Mouse (Mus musculus): ENCODE data around the gene Kif21a. TPM values are rescaled to one million over a fixed set of nuclear protein-coding genes. Genes with fewer than 3 reads are reported as not detected.
A peak's percentile ranks its signal among the peaks of the same experiment; 100 is the strongest.

Gene Kif21a
- polyA plus RNA-seq, 1 experiment from 2014 or later: 49.5 TPM

GRCm38 (mm10) chr15:91016366-91016765 is 33.4 kb downstream of the Kif21a start:
- Histone ChIP-seq H3K27me3 (no peaks in the 10 kb centered on the region), H3K4me3 (replicated peaks) (no peak overlapping the region), H3K9me3 (no peaks in the 10 kb centered on the region), H3K27ac (peak overlapping the region; percentile 68; the same call in 1 of the 2 replicates), H3K4me2 (peak overlapping the region; percentile 48), H3K9ac (no peak overlapping the region), H3K4me1 (peaks cover 81% of the 10 kb centered on the region), H3K36me3 (replicated peaks) (0 out of 2 replicates have a peak, but pooled peaks cover 8% of the 10 kb centered on the region)
- ATAC-seq (ENCODE audit: low FRiP score): no peak
- WGBS: 30% methylated on average over 12 of the region's 12 CpGs

- Histone ChIP-seq H3K4me2 (peak overlapping the region; percentile 19), H3K4me3 (replicated peaks) (no peak overlapping the region), H3K9me3 (no peaks in the 10 kb centered on the region), H3K9ac (no peak overlapping the region), H3K27ac (peak overlapping the region; percentile 86), H3K36me3 (replicated peaks) (no peaks in the 10 kb centered on the region), H3K4me1 (peaks cover 79% of the 10 kb centered on the region), H3K27me3 (no peaks in the 10 kb centered on the region)
- no peak for ATAC-seq (ENCODE audit: low FRiP score)
- 5% methylated on average over 6 of the region's 6 CpGs for WGBS
These were observed 36.8 kb downstream of the Kif21a start for GRCm38 (mm10) chr15:91012793-91013580.

- ATAC-seq (ENCODE audit: low FRiP score): 0 out of 2 replicates have a peak, but pooled peaks have one; percentile 16
- Histone ChIP-seq H3K4me3 (replicated peaks) (no peak overlapping the region), H3K4me1 (peaks cover 59% of the 10 kb centered on the region), H3K9ac (no peak overlapping the region), H3K36me3 (replicated peaks) (no peaks in the 10 kb centered on the region), H3K9me3 (no peaks in the 10 kb centered on the region), H3K27ac (peak overlapping the region; percentile 70), H3K27me3 (no peaks in the 10 kb centered on the region), H3K4me2 (no peak overlapping the region)
- WGBS: 6% methylated on average over 4 of the region's 4 CpGs
These were observed 39.5 kb downstream of the Kif21a start for GRCm38 (mm10) chr15:91010218-91010617.

DNA sequence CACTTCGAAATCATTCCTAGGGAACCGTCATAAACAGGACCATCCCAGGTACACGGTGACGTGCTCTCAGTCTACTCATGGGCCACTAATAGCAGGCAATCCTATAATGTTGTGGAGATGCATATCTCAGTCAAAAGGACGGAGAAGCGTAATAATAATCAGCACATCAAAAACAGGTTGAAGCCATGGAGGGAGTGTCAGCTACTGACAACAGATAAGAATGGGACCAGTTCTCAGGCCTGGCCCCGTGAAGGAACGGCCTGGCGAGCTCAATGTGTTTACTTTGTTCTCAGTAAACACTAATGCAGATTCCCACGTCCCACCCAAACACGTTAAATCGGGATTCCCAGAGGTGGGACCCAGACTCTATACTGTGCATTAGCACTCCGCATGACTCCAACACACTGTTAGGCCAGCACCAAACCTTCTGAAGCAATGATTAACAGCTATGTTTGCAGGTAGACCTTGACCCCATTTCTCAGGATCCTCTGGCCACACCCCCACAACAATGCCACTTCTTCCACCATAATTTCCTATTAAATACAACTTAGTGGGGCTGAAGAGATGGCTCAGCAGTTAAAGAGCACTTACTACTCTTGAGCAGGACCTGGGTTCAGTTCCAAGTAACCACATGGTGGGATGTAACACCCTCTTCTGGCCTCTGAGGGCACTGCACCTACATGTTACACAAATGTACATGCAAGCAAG is 42.5 kb downstream of the Kif21a start:
- H3K36me3 ChIP-seq (replicated peaks): no peaks in the 10 kb centered on the region
- ATAC-seq (ENCODE audit: low FRiP score): no peak
- H3K4me3 ChIP-seq (replicated peaks): no peak overlapping the region
- no peak overlapping the region for H3K9ac ChIP-seq
- no peak overlapping the region for H3K4me2 ChIP-seq
- H3K27ac ChIP-seq: no peak overlapping the region
- H3K27me3 ChIP-seq: no peaks in the 10 kb centered on the region
- H3K9me3 ChIP-seq: no peaks in the 10 kb centered on the region
- WGBS: 94% methylated on average over 13 of the region's 13 CpGs
- H3K4me1 ChIP-seq: peaks cover 38% of the 10 kb centered on the region

DNA sequence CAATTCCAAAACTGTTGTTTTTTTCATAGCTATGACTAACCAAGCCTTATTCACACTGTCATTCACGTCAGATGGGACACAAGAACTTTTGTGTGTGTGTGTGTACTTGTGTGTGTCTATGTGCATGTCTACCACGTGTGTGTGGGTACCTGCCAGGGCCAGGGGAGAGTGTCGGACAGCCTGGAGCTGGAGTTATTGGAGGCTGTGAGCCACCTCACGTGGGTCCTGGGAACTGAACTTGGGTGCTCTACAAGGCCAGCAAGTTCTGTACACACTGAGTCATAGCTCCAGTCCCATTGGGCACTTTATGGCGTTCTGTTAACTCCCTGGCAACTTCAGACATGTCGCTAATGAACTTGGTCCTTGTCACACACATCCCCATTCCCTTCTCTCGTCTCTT is 45.0 kb downstream of the Kif21a start:
- H3K27me3 ChIP-seq: no peaks in the 10 kb centered on the region
- H3K4me1 ChIP-seq: peaks cover 35% of the 10 kb centered on the region
- no peak for ATAC-seq (ENCODE audit: low FRiP score)
- no peaks in the 10 kb centered on the region for H3K9me3 ChIP-seq
- no peak overlapping the region for H3K9ac ChIP-seq
- no peak overlapping the region for H3K4me2 ChIP-seq
- WGBS: 89% methylated on average over 7 of the region's 7 CpGs
- H3K27ac ChIP-seq: no peak overlapping the region
- H3K36me3 ChIP-seq (replicated peaks): no peaks in the 10 kb centered on the region
- no peak overlapping the region for H3K4me3 ChIP-seq (replicated peaks)

GRCm38 (mm10) chr15:91001037-91001616 is 48.6 kb downstream of the Kif21a start:
- Histone ChIP-seq H3K9ac (no peak overlapping the region), H3K4me3 (replicated peaks) (no peak overlapping the region), H3K4me1 (peaks cover 46% of the 10 kb centered on the region), H3K36me3 (replicated peaks) (peaks cover 15% of the 10 kb centered on the region), H3K27me3 (no peaks in the 10 kb centered on the region), H3K27ac (peak overlapping the region; percentile 75), H3K4me2 (peak overlapping the region; percentile 25), H3K9me3 (no peaks in the 10 kb centered on the region)
- peak; percentile 65; the same call in 1 of the 2 replicates for ATAC-seq (ENCODE audit: low FRiP score)
- 30% methylated on average over 10 of the region's 10 CpGs for WGBS

GRCm38 (mm10) chr15:91000280-91001036 is 49.3 kb downstream of the Kif21a start:
- peaks cover 41% of the 10 kb centered on the region for H3K4me1 ChIP-seq
- no peaks in the 10 kb centered on the region for H3K9me3 ChIP-seq
- no peak overlapping the region for H3K4me3 ChIP-seq (replicated peaks)
- H3K4me2 ChIP-seq: peak overlapping the region; percentile 25
- no peak overlapping the region for H3K9ac ChIP-seq
- H3K27me3 ChIP-seq: no peaks in the 10 kb centered on the region
- peak overlapping the region; percentile 75 for H3K27ac ChIP-seq
- WGBS: 21% methylated on average over 21 of the region's 21 CpGs
- ATAC-seq (ENCODE audit: low FRiP score): peak; percentile 51; the same call in 1 of the 2 replicates
- H3K36me3 ChIP-seq (replicated peaks): peaks cover 20% of the 10 kb centered on the region

- Histone ChIP-seq H3K4me3 (replicated peaks) (no peak overlapping the region), H3K4me2 (no peak overlapping the region), H3K36me3 (replicated peaks) (peaks cover 68% of the 10 kb centered on the region), H3K9ac (no peak overlapping the region), H3K4me1 (peaks cover 5% of the 10 kb centered on the region; the same call in 1 of the 2 replicates), H3K27ac (no peak overlapping the region), H3K9me3 (no peaks in the 10 kb centered on the region), H3K27me3 (no peaks in the 10 kb centered on the region)
- ATAC-seq (ENCODE audit: low FRiP score): no peak
- WGBS: 74% methylated on average over 2 of the region's 2 CpGs
These were observed 56.9 kb downstream of the Kif21a start for GRCm38 (mm10) chr15:90992871-90993270.

- Histone ChIP-seq H3K4me1 (no peaks in the 10 kb centered on the region; the same call in 1 of the 2 replicates), H3K9me3 (no peaks in the 10 kb centered on the region), H3K27ac (no peak overlapping the region), H3K36me3 (replicated peaks) (peaks cover 68% of the 10 kb centered on the region), H3K9ac (no peak overlapping the region), H3K27me3 (no peaks in the 10 kb centered on the region), H3K4me2 (no peak overlapping the region), H3K4me3 (replicated peaks) (no peak overlapping the region)
- 95% methylated on average over 14 of the region's 14 CpGs for WGBS
- no peak for ATAC-seq (ENCODE audit: low FRiP score)
These were observed 57.4 kb downstream of the Kif21a start for GRCm38 (mm10) chr15:90992388-90992787.

DNA sequence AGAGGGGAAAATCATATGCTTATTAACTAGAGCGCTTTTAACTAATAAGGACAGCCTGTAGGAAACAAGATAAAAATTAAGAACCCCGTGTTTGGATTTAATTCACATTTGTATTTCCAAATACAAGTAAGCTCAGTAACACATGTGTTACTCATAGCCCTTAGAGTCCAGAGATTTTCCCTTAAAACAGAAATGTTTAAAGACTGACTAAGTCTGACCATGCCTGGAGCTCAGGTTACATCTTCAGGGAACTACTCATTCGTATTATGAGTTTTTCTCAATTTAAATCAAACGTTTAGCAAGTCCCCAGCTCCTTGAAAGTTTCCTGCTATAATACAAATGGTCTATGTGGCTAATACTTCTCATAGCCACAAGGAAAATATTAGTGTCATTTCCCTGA is 57.9 kb downstream of the Kif21a start:
- H3K36me3 ChIP-seq (replicated peaks): peaks cover 64% of the 10 kb centered on the region
- WGBS: 85% methylated on average over 4 of the region's 4 CpGs
- no peaks in the 10 kb centered on the region for H3K9me3 ChIP-seq
- no peak overlapping the region for H3K4me2 ChIP-seq
- no peaks in the 10 kb centered on the region; the same call in 1 of the 2 replicates for H3K4me1 ChIP-seq
- H3K27ac ChIP-seq: no peak overlapping the region
- H3K27me3 ChIP-seq: no peaks in the 10 kb centered on the region
- no peak overlapping the region for H3K4me3 ChIP-seq (replicated peaks)
- no peak overlapping the region for H3K9ac ChIP-seq
- ATAC-seq (ENCODE audit: low FRiP score): no peak

GRCm38 (mm10) chr15:90987714-90988250 is 62.0 kb downstream of the Kif21a start:
- Histone ChIP-seq H3K4me2 (no peak overlapping the region), H3K9ac (no peak overlapping the region), H3K27me3 (no peaks in the 10 kb centered on the region), H3K36me3 (replicated peaks) (peaks cover 65% of the 10 kb centered on the region), H3K27ac (no peak overlapping the region), H3K4me3 (replicated peaks) (no peak overlapping the region), H3K9me3 (no peaks in the 10 kb centered on the region), H3K4me1 (no peaks in the 10 kb centered on the region)
- ATAC-seq (ENCODE audit: low FRiP score): no peak
- 93% methylated on average over 12 of the region's 12 CpGs for WGBS

Data from forebrain, embryonic 12.5 days (tissue).